In genomic region chr11:49981321-49981963, GRCm38 (mm10) we compare ENCODE assay signal across 13 mouse cellular contexts. TPM values are rescaled to one million over a fixed set of nuclear protein-coding genes. Genes with fewer than 3 reads are reported as not detected.
A peak's percentile ranks its signal among the peaks of the same experiment; 100 is the strongest.
DNase-seq lines count a peak whose midpoint lies in the region; ATAC-seq and TF ChIP-seq lines count a peak whose summit lies in the region.
"Had no signal": no experiment of that assay in that cellular context is flagged by ENCODE, and none has a peak within 500 bp of the region (broad histone marks: within the 10 kb centered on the region; RNA-seq: fewer than 3 reads in every experiment).

No protein-coding gene starts in this region.

- H3K4me1 ChIP-seq in olfactory bulb, adult 2 months (ENCODE audit: control insufficient read depth, insufficient read depth, low read length) = peaks cover 7% of the 10 kb centered on the region
- H3K4me1 ChIP-seq: limb, embryonic 13.5 days had no signal

- peak overlapping the region; percentile 4; the same call in 1 of the 2 replicates for H3K27ac ChIP-seq in olfactory bulb, adult 2 months (ENCODE audit: insufficient read depth, low read depth, low read length)
- H3K27ac ChIP-seq: limb, embryonic 13.5 days had no signal

- WGBS in olfactory bulb, adult 2 months = 55% methylated on average over 7 of the region's 7 CpGs

- no peak overlapping the region for H3K4me3 ChIP-seq in olfactory bulb, adult 2 months (ENCODE audit: insufficient read depth, low read depth, low read length)
- H3K4me3 ChIP-seq: limb, embryonic 13.5 days had no signal

- no peak for TF ChIP-seq POLR2A in olfactory bulb, adult 2 months (IDR thresholded peaks at IDR 0.05; ENCODE audit: insufficient read depth, low read depth, low read length)

- peak; percentile 15 to 47 for ATAC-seq in hematopoietic stem cell, adult 5-6 weeks (replicated peaks in 1 of 2; ENCODE audit: insufficient read depth in 1 of 2, low FRiP score in 2 of 2, low TSS enrichment in 1 of 2, low read depth in 1 of 2, poor library complexity in 2 of 2, severe bottlenecking in 2 of 2)
- ATAC-seq: forebrain, embryonic 16.5 days had no signal

- DNase-seq in adrenal gland, postnatal 36 days = peak; percentile 7 to 11
- DNase-seq in adrenal gland, adult (ENCODE audit: inconsistent age in 2 of 2, low spot score in 1 of 2) = no peak
- DNase-seq in thymus, postnatal 0 days (ENCODE audit: low spot score) = peak; percentile 38
- no peak for DNase-seq in thymus, postnatal 25 days
- no peak for DNase-seq in cerebellum, adult 18-20 months
- no peak for DNase-seq in kidney, postnatal 36 days
- DNase-seq: cerebellum, adult 11-12 months; heart, postnatal 10 days; kidney, adult 18-20 months had no signal

- TF ChIP-seq CTCF in olfactory bulb, adult 2 months (IDR thresholded peaks at IDR 0.05; ENCODE audit: insufficient read depth, low read depth, low read length) = no peak

RNA-seq across cellular contexts. Expression of gene Rnf130, which starts 43.7 kb away (rescaled TPM):
- total RNA-seq in adrenal gland, postnatal 36 days (2021) = 10 to 100 TPM; 90.3 to 98.0 TPM
- polyA plus RNA-seq in thymus, postnatal 0 days (2015; fragmentation: Nextera tagmentation; extraction: Ambion mirVana) = 93.2 and 100 TPM in 2 replicates
- total RNA-seq in hematopoietic stem cell, adult 5-6 weeks (2017) = 288 and 337 TPM in 2 replicates
- not detected in 2 replicates for polyA plus RNA-seq in olfactory bulb, adult 2 months (2012; ENCODE audit: insufficient read depth, insufficient read length, low replicate concordance, missing spikeins)

Comparison
In these comparisons a context has a peak if more than half of its experiments do, and no peak if none do; other contexts are left out.
1. DNase-seq: peak in adrenal gland, postnatal 36 days (2 of 2) and thymus, postnatal 0 days (single experiment); none in adrenal gland, adult (0 of 2), thymus, postnatal 25 days (single experiment), cerebellum, adult 18-20 months (0 of 2) and kidney, postnatal 36 days (0 of 2).